Comparison of ENCODE assay signal across 11 mouse cellular contexts in the genomic region with DNA sequence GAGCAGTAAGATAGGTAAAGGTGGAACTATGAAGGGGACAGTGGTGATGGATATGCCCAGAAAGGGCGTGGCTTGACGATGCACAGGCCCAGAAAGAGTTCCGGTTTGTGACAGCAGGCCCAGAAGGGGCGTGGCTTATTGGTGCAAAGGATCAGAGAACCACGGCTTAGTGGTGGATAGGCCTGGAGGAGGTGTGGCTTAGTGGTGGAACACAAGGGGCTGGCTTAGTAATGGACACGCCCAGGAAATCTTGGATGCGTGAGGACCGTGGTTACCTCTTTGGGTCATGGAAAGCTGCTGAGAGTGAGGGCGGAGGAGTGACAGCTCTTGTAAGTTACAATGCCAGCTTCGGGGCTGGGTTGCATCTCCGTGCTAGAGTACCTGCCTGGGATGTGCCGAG. TPM values are rescaled to one million over a fixed set of nuclear protein-coding genes. Genes with fewer than 3 reads are reported as not detected.
DNase-seq lines count a peak whose midpoint lies in the region; ATAC-seq and TF ChIP-seq lines count a peak whose summit lies in the region.
"Had no signal": no experiment of that assay in that cellular context is flagged by ENCODE, and none has a peak within 500 bp of the region (broad histone marks: within the 10 kb centered on the region; RNA-seq: fewer than 3 reads in every experiment).

No protein-coding gene starts in this region.

- H3K4me2 ChIP-seq in limb, embryonic 11.5 days (ENCODE audit: low read depth, severe bottlenecking) = no peak overlapping the region
- H3K4me2 ChIP-seq in CH12.LX (ENCODE audit: insufficient read depth, low read depth, poor library complexity, severe bottlenecking) = no peak overlapping the region
- H3K4me2 ChIP-seq: heart, embryonic 13.5 days; midbrain, embryonic 12.5 days had no signal

- TF ChIP-seq POLR2A in CH12.LX (IDR thresholded peaks at IDR 0.05; ENCODE audit: low read depth, low read length) = no peak

- peaks cover 13% of the 10 kb centered on the region for H3K4me1 ChIP-seq in limb, embryonic 11.5 days (ENCODE audit: control insufficient read depth, insufficient read depth, low read length)
- H3K4me1 ChIP-seq in limb, embryonic 10.5 days = peaks cover 37% of the 10 kb centered on the region
- peaks cover 24 to 61% of the 10 kb centered on the region in 2 experiments for H3K4me1 ChIP-seq in CH12.LX (ENCODE audit: control insufficient read depth in 1 of 2, insufficient read depth in 2 of 2)

- H3K79me2 ChIP-seq in CH12.LX (replicated peaks; ENCODE audit: control insufficient read depth, extremely low read depth, insufficient read depth, poor library complexity, severe bottlenecking) = no peaks in the 10 kb centered on the region

- dilution Hi-C loops in CH12.LX (cut with MboI; ENCODE audit: extremely low pct_ligation_motif_present, extremely low pct_unique_long_range_greater_than_20kb, low sequenced_read_pairs) = no loop called here

- TF ChIP-seq CTCF in CH12.LX (conservative IDR thresholded peaks at IDR 0.05 in 1 of 2, IDR thresholded peaks at IDR 0.05 in 1 of 2; ENCODE audit: low read depth in 2 of 2, low read length in 2 of 2) = no peak
- TF ChIP-seq CTCF in layer of hippocampus, adult 2 months (conservative IDR thresholded peaks at IDR 0.05) = no peak

- no peak for TF ChIP-seq EP300 in CH12.LX (IDR thresholded peaks at IDR 0.05; ENCODE audit: low read length)

- H3K9me3 ChIP-seq in limb, embryonic 11.5 days (ENCODE audit: control insufficient read depth, low read length) = no peaks in the 10 kb centered on the region
- no peaks in the 10 kb centered on the region for H3K9me3 ChIP-seq in limb, embryonic 10.5 days (replicated peaks)
- peaks cover 5% of the 10 kb centered on the region for H3K9me3 ChIP-seq in CH12.LX (replicated peaks; ENCODE audit: low read length)
- H3K9me3 ChIP-seq: heart, embryonic 13.5 days had no signal

- WGBS in limb, embryonic 11.5 days = 30% methylated on average over 12 of the region's 12 CpGs
- 33% methylated on average over 12 of the region's 12 CpGs for WGBS in limb, embryonic 10.5 days

- no peak overlapping the region for H3K9ac ChIP-seq in limb, embryonic 11.5 days (ENCODE audit: low read length)
- H3K9ac ChIP-seq in CH12.LX (ENCODE audit: insufficient read depth, low read depth) = no peak overlapping the region
- H3K9ac ChIP-seq: heart, embryonic 13.5 days; midbrain, embryonic 12.5 days had no signal

- H3K27ac ChIP-seq in limb, embryonic 11.5 days (replicated peaks; ENCODE audit: low read depth, low read length) = no peak overlapping the region
- no peak overlapping the region for H3K27ac ChIP-seq in limb, embryonic 10.5 days
- no peak overlapping the region for H3K27ac ChIP-seq in CH12.LX (ENCODE audit: insufficient read depth, low read depth)
- no peak overlapping the region for H3K27ac ChIP-seq in layer of hippocampus, adult 2 months
- H3K27ac ChIP-seq: heart, embryonic 13.5 days; midbrain, embryonic 12.5 days had no signal

- in situ Hi-C loops in CH12.LX (cut with MboI; ENCODE audit: low pct_ligation_motif_present, low pct_unique_long_range_greater_than_20kb, low sequenced_read_pairs) = loop anchor here (5.0 kb wide), 1 partner anchor 51 kb away; no protein-coding TSS in a partner anchor

- 0 out of 2 replicates have a peak, but pooled peaks have one; percentile 33 for ATAC-seq in limb, embryonic 11.5 days (ENCODE audit: insufficient number of reproducible peaks, low FRiP score, low TSS enrichment, low read depth)
- peak; percentile 37 for ATAC-seq in megakaryocyte progenitor cell, adult 5-6 weeks (replicated peaks; ENCODE audit: poor library complexity)

- H3K4me3 ChIP-seq in limb, embryonic 11.5 days (ENCODE audit: low read depth, low read length) = no peak overlapping the region
- H3K4me3 ChIP-seq in limb, embryonic 10.5 days = no peak overlapping the region
- H3K4me3 ChIP-seq in CH12.LX (replicated peaks in 1 of 3; ENCODE audit: low read depth in 2 of 3, low read length in 2 of 3, poor library complexity in 1 of 3) = peak overlapping the region in 2 of 3 experiments; percentile 33 to 36
- no peak overlapping the region for H3K4me3 ChIP-seq in layer of hippocampus, adult 2 months
- H3K4me3 ChIP-seq: heart, embryonic 13.5 days; midbrain, embryonic 12.5 days had no signal

- TF ChIP-seq RAD21 in CH12.LX (IDR thresholded peaks at IDR 0.05; ENCODE audit: low read depth, low read length) = no peak

- H3K27me3 ChIP-seq in limb, embryonic 11.5 days (ENCODE audit: control insufficient read depth, insufficient read depth, low read length) = no peaks in the 10 kb centered on the region
- H3K27me3 ChIP-seq in limb, embryonic 10.5 days (ENCODE audit: low read depth, poor library complexity, severe bottlenecking) = peaks cover 66% of the 10 kb centered on the region
- no peaks in the 10 kb centered on the region for H3K27me3 ChIP-seq in CH12.LX (replicated peaks)

- no peaks in the 10 kb centered on the region for H3K36me3 ChIP-seq in limb, embryonic 11.5 days (ENCODE audit: control insufficient read depth, insufficient read depth, low read length)
- H3K36me3 ChIP-seq in limb, embryonic 10.5 days = no peaks in the 10 kb centered on the region
- H3K36me3 ChIP-seq in CH12.LX (replicated peaks in 1 of 2; ENCODE audit: control insufficient read depth in 1 of 2, insufficient read depth in 1 of 2, low read length in 1 of 2) = no peaks in the 10 kb centered on the region
- H3K36me3 ChIP-seq: heart, embryonic 13.5 days; midbrain, embryonic 12.5 days had no signal

- DNase-seq in limb, embryonic 11.5 days (ENCODE audit: low spot score) = no peak
- DNase-seq in limb, embryonic 10.5 days (ENCODE audit: low spot score) = no peak
- peak; percentile 96 for DNase-seq in CH12.LX (ENCODE audit: extremely low read depth)
- peak; percentile 67 for DNase-seq in embryo, embryonic 10.5 days (ENCODE audit: low spot score)
- DNase-seq in cerebellum, postnatal 36 days = no peak
- no peak for DNase-seq in layer of hippocampus, adult 9-11 months
- DNase-seq in layer of hippocampus, adult 2 months (ENCODE audit: low spot score in 2 of 2) = no peak

TF ChIP-seq in CH12.LX, 34 proteins besides CTCF, POLR2A, EP300 and RAD21:
- TF ChIP-seq ELF1 (IDR thresholded peaks at IDR 0.05; ENCODE audit: low read depth, low read length) (peak; percentile 57), BHLHE40 (IDR thresholded peaks at IDR 0.05; ENCODE audit: low read depth, low read length) (peak; percentile 28; the same call in 1 of the 2 replicates), ZKSCAN1 (IDR thresholded peaks at IDR 0.05; ENCODE audit: borderline replicate concordance, low read depth, low read length) (no peak)

RNA-seq across cellular contexts. Expression of gene Gm11733, which starts 58.2 kb away (rescaled TPM):
- not detected in 2 replicates for polyA plus RNA-seq in limb, embryonic 11.5 days (2014; fragmentation: Nextera tagmentation; extraction: Ambion mirVana)
- not detected in 2 replicates for polyA plus RNA-seq in limb, embryonic 10.5 days (2016; fragmentation: Nextera tagmentation; extraction: Ambion mirVana)
- total RNA-seq in CH12.LX (2012; rRNA removed) (0.08 TPM in 1 of 2 replicates, not detected in the other), CH12.LX (2014; rRNA removed) (0.12 TPM in 1 of 2 replicates, not detected in the other)
- 0.10 TPM in 1 of 2 replicates, not detected in the other for polyA plus RNA-seq in CH12.LX (2012; ENCODE audit: insufficient read length, low read depth)
- total RNA-seq in megakaryocyte progenitor cell, adult 5-6 weeks (2015) = not detected in 2 replicates
- not detected in 2 replicates for total RNA-seq in megakaryocyte progenitor cell, adult 5-6 weeks (2017)
- under 1 TPM; 0.20 to 0.26 TPM for total RNA-seq in layer of hippocampus, adult 2 months (2021)
- polyA plus RNA-seq: heart, embryonic 13.5 days; midbrain, embryonic 12.5 days; small intestine, adult 2 months had no signal

Comparison
In these comparisons a context has a peak if more than half of its experiments do, and no peak if none do; other contexts are left out.
1. DNase-seq: peak in CH12.LX (single experiment) and embryo, embryonic 10.5 days (single experiment); none in limb, embryonic 11.5 days (single experiment), limb, embryonic 10.5 days (single experiment), cerebellum, postnatal 36 days (0 of 2), layer of hippocampus, adult 9-11 months (single experiment) and layer of hippocampus, adult 2 months (0 of 2).
2. H3K4me3 ChIP-seq: peak in CH12.LX (2 of 3); none in limb, embryonic 11.5 days (single experiment), limb, embryonic 10.5 days (single experiment) and layer of hippocampus, adult 2 months (single experiment).